Mouse (Mus musculus) spleen, adult 12 weeks (tissue): Measurements from ENCODE around the gene Fcrla.

Experiments
- DNase-seq: peaks from one replicate; pipeline ENCODE4 v3.0.0; 2022; ENCODE audit warnings: low spot score

Fcrla gene

DNA sequence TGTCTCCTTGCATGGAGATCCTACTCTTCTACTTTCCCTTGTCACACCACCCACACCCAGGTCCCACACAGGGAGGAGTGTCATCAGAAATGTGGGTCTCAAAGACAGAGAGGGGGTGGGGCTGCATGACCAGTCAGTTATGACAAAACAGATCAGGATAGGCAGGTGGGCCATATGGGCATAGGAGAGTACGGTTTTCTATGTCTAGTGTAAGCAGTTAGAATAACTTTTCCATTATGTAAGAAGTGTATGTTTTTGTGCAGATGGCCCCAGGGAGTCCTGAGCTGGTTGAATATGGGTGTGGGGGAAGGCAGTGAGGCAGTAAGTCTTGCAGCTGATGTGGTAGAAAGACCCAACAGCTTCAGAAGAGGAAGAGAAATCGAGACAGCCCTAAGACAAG lies 1.1 kb upstream of the Fcrla start:
- DNase-seq, result peak; percentile 35

DNA sequence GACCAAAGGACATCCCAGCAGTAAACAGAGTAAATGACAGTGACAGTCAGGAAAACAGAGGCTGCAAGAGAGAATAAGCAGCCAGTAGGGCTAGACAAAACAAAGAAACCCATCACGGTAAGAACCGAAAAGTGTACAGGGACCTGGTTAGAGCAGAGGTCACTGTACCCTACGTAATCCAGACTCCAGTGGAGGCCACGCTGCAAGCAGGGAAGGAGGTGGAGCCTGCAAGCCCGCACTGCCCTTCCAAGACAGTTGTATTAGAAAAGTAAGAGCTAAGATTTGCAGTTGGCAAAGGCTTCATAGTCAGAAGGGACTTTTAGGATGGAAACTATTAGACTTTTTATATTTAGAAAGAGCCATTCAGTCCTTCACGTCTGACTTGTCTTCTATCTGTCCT lies 442 bp downstream of the Fcrla start:
- no peak for DNase-seq

DNA sequence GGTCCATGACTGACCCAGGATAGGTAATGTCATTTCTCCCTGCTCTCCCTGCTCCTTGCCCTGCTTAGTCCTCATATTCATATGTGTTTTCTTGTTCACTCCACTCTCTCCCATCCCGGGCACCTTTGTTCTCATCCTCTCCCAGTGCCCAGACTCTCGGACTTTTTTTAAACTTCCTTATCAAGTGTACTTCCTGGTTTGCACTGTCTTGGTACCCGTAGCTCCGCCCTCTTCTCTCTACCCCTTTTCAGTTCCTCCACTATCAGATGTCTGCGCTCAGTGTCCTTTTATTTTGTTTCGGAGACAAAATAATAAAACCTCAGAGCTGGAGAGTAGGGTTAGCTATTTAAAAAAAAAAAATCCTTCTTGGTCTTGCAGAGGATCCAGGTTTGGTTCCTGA lies 2.9 kb downstream of the Fcrla start:
- no peak for DNase-seq

DNA sequence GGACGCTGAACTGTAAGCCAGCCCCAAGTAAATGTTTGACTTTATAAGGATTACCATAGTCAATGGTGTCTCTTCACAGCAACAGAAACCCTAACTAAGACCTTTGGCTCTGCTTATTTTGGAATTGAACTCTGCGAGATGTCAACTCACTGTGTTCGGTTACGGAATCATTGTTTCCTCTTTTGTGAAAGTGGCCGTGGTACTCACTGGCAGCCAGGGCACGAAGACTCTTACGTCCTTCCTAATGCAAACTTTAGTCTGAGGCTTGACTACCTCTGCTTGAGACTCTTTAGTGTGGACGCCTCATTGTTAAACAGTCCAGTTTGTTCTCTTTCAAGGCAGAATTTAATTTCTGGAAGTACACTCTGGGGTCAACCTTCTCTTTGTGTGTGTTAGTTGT lies 8.1 kb downstream of the Fcrla start:
- DNase-seq, result no peak

DNA sequence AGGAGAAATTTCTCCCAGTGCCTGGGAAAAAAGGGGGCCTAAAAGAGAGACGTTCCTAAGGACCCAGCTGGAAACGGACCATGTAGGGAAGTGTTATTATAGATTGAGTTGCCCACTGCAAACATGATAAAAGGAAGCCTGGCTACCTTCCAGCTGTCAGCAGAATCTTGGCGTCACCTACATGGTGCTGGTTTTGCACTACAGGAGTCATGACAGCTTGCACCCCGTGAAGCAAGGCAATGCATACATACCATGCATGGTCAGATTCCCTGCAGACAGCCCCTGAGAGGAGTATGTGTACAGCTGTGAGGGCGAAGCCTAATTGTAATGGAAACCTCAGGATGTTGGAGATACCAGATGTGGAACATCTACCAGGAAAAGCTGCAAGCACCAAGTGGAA lies 11.7 kb downstream of the Fcrla start:
- no peak for DNase-seq

DNA sequence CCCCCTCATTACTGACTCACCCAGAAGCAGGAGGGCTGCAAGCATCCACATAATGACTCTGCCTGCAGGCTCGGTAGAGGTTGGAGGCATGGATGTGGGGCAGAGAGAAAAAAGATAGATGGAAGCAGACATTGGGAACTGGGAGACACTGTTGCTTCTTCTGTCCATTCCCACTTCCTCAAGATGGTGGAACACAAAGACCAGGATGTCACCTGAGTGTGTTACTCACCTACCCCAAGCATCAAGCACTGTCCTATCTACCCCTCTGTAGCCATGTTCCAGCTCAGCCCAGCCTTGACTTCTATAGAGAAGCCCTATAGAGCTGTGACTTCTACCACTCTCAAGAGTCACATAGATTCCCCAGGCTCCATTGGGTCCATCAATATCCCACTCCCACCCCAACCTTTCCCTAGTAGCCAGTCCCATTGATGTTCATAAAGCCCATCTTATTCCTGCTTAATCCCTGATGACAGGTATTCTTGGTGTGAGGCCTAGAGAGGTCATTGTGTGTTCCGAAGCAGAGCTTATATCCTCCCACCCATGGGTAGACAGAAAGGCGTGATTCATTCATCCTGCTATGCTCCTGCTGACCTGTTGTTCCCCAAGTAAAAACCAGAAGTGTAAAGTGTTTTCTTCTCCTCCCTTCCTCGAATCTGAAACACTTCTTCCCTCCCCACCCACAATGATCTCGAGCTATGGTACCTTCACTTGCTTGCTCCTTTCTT lies 14.3 kb downstream of the Fcrla start, which contains the start of gene Fcrlb:
Gene Fcrlb (minus strand): TSS at position 51 of the 725 bp plus-strand sequence.
- no peak for DNase-seq

DNA sequence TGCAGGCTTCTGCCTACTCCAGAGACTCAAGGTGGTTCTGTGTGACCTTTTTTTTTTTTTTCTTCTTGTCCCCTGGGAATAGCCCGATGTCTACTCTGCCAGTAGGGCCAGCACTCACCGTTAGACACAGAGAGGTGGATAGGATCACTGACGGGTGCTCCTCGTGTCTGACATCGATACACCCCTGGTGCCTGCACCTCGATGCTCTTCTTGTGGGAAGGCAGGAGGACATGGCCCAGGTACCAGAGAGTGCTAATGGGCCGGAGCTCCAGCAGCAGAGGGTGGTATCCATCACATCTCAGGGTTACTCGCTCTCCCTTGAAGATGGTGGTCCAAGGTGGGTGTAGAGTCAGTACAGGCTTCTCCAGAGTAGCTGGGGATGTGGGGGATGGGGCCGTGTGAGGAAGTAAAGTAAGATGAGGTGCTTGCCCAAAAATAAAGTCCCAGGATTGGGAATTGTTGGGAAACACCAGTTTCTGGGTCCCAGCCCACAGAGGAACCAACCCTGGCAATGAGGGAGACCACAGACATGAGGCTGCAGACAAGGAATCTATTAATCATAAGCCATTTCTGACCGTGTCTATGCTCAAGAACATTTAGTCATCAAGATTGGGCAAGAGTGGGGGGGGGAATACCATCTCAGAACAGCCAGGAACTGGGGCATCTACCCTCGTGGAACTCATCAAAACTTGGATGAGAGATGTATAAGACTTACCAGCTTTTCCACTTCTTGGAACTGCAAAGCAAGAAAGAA lies 15.3 kb downstream of the Fcrla start:
- DNase-seq, result no peak

DNA sequence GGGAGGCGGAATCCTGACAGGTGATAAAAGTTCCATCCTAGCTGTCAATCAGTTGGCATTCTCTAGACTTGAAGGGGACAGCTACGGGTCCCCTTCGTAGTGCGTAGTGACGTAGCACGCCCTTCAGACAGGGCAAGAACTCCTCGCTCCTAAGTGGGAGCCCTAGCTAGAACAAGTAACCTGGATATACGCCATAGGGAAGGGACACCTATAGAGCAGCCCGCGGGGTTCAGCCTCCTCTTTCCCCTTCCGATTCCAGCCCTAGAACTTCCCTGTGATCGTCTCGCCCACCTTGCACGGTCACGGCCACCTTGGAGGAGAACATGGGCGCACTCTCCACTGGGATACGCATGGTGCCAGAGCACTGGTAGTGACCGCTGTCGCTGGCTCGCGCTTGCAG lies 19.0 kb downstream of the Fcrla start:
- DNase-seq, result no peak

DNA sequence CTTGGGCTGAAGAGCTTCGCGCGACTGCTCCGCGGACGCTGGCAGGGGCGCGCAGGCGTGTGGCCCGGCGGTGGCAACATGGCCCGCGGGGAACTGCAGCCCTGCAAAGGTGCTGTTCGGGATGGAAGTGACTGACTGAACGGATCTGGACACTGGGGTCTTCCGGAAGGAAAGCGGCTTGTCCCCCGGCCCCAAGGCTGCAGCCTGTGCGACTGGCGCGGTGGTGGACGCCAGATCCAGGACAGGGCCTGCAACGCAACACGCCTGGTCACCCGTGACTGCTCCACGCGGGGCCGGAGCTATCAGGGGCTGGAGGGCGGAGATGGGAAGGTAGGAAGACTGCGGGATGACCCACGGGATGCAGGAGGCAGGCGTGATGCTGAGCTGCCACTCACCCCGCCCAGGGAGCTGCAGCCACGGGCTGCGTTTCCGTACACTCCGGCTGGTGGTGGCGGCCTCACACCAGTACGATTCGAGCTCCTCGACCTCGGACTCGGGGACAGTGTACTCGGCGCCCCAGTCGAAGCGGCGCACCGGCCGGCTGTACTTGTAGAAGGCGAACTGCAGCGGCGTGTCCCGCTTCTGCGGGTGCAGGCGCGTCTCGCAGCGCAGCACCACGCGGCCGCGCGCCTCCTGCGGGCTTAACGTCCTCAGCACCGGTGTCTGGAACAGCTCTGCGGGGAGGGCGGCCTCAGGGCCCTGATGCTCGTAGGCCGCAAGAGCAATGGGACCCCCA lies 19.8 kb downstream of the Fcrla start:
- peak; percentile 8 for DNase-seq

DNA sequence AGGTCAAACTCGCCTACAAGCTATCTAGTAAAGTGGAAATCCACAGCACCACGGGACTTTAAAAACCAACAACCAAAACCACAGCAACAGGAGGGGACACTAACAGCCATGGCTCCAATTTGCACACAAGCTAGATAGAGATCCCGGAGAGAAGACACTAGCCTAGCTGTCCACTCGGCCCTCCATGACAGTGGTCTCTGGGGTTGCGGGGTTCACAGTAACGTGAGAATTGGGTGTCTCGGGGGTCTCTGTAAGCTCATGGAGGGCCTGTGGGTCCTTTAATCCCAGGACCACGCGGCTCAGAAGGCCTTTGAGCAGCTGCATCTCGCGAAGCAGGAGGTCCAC lies 20.3 kb downstream of the Fcrla start:
- DNase-seq, result no peak

DNA sequence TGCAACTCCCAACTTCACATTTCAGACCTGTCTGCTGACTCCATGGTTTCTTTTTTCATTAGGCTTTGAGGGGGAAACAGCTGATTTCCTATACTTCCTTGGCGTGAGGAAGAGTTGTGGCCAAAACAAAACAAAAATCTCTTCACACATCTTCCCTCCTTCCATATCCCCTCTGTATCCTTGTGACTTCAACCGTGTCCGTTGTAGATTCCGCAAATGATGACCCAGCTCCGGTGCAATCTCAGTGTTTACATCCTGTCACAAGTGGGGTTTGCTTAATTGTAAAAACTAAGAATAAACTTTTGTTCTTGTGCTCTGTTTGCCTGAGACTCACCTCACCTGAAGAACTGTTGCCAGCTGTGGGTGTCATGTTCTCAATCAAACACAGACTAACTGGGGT lies 23.9 kb downstream of the Fcrla start:
- no peak for DNase-seq

DNA sequence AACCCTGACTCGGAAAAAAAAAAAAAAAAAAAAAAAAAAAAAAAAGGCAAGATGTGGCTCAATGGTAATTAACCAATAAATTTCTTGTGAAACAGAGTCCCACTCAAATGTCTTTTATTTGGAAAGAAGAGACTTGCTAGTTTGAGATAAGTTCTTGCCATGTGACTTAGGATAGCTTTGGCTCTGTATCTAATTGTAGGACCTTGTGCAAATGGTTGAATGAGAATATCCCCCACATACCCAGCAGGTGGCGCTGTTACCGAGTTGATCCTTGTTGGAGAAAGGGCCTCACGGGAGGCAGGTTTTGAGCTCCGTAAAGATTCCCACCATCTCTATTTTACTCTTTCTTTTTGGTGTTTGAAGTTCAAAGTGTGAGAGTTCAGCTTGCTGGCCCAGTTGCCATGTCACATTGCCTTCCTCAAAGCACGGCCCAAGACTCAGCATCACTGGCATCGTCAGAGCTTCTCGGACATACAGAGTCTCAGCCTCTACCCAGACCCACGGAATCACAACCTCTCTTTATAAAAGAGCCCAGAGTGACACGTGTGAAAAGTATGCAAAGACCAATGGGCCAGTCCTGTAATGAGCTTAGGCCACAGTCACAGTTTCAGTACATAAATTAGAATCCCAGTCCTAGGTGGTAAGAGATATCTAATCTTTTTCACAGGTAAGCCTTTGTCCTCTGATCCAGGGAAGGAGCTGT lies 25.7 kb downstream of the Fcrla start:
- DNase-seq, result peak; percentile 72

DNA sequence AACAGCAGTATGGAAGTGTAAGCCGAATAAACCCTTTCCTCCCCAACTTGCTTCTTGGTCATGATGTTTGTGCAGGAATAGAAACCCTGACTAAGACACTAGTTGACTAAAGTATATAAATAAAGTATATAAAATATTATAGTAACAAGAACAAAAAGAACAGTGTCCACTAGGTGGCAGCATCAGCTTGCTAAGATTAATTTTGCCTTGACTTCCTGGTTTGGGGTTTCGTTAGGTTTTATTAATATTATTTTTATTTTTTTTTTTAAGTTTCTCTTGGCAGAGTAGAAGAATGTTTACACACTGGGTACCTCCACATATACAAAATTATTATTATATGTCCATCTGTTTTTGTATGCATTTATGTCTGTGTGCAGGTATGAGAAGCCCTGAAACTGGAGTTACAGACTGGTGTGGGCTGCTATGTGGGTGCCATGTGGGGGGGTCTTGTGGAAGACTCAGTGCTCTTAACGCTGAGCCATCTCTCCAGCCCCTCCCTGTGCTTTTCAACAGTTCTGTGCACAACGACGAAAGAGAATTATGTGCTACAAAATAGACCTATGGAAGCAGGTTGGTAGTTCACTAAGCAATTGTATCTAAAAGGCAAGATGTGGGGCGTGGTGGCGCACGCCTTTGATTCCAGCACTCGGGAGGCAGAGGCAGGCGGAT lies 26.4 kb downstream of the Fcrla start:
- peak; percentile 21 for DNase-seq

DNA sequence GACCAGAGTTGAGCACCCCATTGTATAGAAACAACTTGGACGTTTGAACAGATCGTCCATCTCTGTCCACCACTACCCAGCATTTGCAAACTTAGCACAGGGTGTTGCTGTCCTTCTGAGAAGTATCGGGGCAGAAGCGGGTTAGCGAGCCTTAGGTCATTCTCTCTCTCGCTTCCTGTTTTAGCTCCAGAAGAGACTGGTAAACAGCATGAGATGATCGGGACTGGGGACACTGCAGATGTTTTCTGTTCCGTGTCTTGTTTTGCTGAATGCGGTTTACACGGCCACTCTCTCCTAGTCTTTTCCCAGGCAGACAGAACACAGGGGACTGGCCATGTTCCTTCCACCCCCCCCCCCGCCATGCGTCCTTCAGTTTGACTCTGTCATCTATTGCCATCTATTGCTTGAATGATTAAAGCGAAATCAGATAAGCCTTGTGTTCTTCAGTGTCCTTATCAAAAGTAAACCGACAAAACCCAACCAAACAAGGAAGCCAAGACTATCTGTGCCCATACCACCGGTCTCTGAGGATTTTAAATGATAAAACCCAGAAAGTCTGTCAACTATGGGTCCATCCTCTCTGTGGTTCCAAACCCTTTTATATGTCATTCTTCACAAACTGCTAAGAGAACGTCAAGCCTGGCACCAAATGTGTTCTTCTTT lies 28.8 kb downstream of the Fcrla start:
- no peak for DNase-seq

DNA sequence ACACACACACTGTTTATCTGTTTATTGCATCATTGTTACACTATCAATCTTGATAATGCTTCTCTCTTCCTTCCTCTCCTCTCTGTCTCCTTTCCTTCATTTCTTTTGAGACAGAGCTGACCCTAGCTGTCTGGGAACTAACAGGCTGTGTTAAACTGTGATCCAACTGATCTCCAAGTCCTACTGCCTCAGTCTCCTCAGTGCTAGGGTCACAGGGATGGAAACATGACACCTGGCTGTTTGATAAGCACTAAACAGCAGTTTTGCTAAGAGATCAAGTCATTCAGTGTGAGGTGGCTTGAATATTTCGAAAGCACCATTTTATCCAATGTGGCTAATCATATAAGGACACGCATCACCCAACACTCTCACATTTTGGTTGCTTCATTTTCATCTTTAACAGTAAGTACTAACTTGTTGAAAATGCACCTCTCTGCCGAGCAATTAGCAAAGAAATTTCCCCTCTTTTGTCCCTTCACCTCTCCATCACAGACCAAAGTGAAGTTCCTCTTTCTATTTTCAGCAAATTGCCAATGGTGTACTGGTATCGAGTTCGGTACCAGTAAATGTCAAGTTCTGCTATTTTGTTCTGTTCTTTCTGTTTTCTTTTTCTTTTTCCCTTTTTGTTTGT lies 30.6 kb downstream of the Fcrla start:
- no peak for DNase-seq

DNA sequence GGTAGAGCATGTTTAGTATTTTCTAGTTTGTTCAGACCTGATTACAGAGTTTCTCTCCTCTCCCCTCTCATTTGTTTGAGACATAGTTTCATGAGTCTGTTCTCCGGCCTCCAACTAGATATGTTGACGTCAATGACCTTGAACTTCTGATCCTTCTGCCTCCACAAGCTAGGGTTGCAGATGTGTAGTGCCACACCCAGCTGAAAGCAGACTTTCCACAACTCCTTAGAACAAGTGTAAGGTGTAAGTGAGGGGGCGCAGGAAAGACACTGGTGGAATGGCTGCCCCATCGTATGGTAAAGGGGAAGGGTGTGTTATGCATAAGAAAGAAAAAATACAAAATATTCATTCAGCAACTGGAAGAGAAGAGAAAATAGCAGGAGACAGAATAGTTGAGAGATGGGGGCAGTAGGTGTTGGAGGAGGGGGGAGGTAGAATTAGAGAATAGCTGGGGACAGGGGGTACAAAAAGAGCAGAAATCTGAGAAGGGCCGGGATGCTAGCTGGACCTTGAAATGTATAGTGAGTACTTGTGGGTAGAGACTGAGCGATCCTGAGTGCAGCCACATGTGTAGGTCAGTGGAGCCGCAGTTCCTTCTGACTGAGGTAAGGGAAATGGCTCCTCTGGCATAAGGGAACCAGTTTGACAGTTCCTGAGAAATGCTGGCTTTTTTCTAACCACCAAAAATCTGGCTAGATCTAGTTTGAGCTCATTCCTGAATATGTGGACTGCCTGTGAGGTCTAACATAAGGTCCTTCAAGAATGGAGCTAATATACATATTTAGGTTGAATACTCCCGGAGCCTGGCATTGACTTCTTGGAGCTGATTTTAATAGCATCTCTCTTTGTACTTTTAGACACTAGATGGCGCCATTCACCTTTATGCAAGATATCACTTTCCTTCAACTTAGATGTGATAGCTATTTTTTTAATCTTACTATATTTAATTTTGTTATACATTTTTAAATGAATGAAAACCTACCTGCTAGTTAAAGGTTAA lies 32.5 kb downstream of the Fcrla start:
- no peak for DNase-seq

DNA sequence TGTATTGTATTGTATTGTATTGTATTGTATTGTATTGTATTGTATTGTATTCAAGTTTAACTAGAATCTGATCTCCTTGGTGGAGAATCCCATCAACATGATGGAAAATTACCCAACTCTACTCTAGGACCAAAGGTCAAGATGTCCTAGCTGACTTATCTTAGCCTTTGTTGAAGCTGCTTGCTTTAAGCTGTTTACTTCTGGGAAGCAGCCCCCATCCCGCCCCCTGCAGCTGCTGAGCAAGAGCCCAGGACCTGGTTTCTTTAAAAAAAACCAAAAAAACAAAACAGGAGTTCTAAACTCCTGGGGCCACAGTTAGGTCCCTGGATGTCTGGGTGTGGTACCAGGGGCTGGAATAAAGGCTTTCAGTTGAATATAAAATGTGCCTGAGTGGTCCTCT lies 35.1 kb downstream of the Fcrla start:
- DNase-seq, result no peak

DNA sequence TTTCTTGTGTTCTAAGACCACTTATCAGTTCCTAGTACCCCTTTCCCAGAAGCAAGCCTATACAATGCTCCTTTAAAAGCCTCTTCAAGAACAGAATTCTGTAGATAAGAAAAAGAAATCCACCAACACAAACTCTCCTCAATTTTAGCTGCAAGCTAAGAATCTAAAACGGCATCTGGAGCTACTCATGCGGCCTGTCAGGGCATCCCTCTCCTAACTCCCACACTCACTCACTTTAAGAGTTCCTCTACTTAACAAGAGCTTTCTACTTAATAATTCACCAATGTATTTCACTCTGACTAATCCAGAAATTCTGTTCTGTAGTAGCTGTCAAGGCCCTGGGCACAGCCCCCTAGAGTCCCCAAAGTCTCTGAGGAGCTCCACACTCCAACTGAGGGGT lies 35.7 kb downstream of the Fcrla start:
- no peak for DNase-seq

DNA sequence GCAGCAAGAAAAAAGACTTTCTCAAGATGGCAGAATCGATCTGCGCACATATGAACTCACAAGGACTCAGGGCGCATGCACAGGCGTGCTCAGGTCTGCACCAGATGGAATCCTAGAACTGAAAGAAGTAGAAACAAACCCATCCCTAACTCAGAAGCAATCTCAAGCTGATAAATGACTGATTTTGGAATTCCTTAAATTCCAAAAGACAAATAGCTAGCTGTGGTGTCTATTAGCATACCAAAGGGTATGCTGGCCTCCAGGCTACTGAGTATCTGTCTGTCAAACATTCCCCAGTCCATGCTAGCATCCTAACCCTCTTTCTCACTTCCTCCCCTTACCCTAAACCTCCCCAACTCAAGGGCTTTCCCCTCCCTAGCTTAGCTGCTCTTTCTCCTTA lies 38.1 kb downstream of the Fcrla start:
- DNase-seq, result no peak

DNA sequence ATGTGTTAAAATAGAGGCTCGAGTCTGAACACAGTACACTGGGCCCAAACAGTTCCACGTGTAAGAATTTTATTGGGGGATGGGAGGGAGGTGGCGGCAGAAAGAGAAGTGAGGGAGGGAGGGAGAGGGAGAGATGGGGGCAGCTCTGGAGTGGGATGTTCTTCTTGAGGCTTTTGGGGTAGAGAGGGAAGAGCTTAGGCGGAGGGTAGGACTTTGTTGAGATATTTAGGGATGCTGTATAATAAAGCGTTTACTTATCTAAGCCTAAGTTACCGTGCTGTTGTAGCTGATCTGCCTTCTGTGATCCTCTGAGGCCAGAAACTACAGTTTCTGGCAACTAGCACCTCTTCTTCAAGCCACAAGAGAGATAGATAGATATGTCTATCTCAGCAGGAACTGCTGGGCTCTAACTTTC lies 41.3 kb downstream of the Fcrla start:
- DNase-seq, result no peak
